Mouse (Mus musculus) CH12.LX (cell line): ENCODE results near the gene D630003M21Rik. TPM values are rescaled to one million over a fixed set of nuclear protein-coding genes. Genes with fewer than 3 reads are reported as not detected.

Source experiments
- DNase-seq: peaks from one replicate; pipeline ENCODE4 v3.0.0-alpha.2; 2013; ENCODE audit errors: extremely low read depth
- H3K27ac ChIP-seq: 2 replicates; pipeline ENCODE4 v1.5.1; 2012; ENCODE audit warnings: low read depth, mild to moderate bottlenecking, control low read depth, moderate library complexity; ENCODE audit not compliant: insufficient read depth
- H3K27me3 ChIP-seq: replicated peaks from 2 replicates; pipeline ENCODE3; 2012; ENCODE audit warnings: inconsistent platforms
- H3K36me3 ChIP-seq, 2 experiments: replicated peaks in 1 of 2; 2 replicates each; pipeline versions ENCODE3 to v1.6.1; 2012; ENCODE audit warnings: inconsistent platforms in 1 of 2, low read length in 1 of 2, mild to moderate bottlenecking in 1 of 2, mixed read lengths in 1 of 2, moderate library complexity in 1 of 2; ENCODE audit not compliant: control insufficient read depth in 1 of 2, insufficient read depth in 1 of 2
- H3K4me1 ChIP-seq, 2 experiments: 2 replicates each; pipeline ENCODE4 v1.6.1; 2012; ENCODE audit warnings: inconsistent platforms in 1 of 2, moderate library complexity in 1 of 2; ENCODE audit not compliant: insufficient read depth in 2 of 2, control insufficient read depth in 1 of 2
- H3K4me2 ChIP-seq: 2 replicates; pipeline ENCODE4 v1.6.1; 2012; ENCODE audit warnings: low read depth, mild to moderate bottlenecking, control low read depth; ENCODE audit not compliant: poor library complexity, insufficient read depth, severe bottlenecking
- H3K4me3 ChIP-seq, 3 experiments: fragments of 150-350 bp in 1 of 3; sonication (generic) in 1 of 3; replicated peaks in 1 of 3; 2 replicates each; pipeline versions ENCODE3 to v1.5.1; 2011 to 2012; ENCODE audit warnings: low read depth in 2 of 3, low read length in 2 of 3, mild to moderate bottlenecking in 2 of 3, moderate library complexity in 2 of 3, control low read depth in 1 of 3, improper control_type of control experiment in 1 of 3, inconsistent platforms in 1 of 3, mixed read lengths in 1 of 3; ENCODE audit not compliant: poor library complexity in 1 of 3
- H3K79me2 ChIP-seq: replicated peaks from 2 replicates; pipeline ENCODE4 v1.6.1; 2012; ENCODE audit warnings: mild to moderate bottlenecking, moderate library complexity; ENCODE audit not compliant: control insufficient read depth, poor library complexity, insufficient read depth, severe bottlenecking; ENCODE audit errors: extremely low read depth
- H3K9ac ChIP-seq: 2 replicates; pipeline ENCODE4 v1.6.1; 2012; ENCODE audit warnings: low read depth, mild to moderate bottlenecking, control low read depth, moderate library complexity; ENCODE audit not compliant: insufficient read depth
- H3K9me3 ChIP-seq: replicated peaks from 2 replicates; pipeline ENCODE3; 2012; ENCODE audit warnings: low read length, inconsistent platforms, mixed read lengths
- CTCF ChIP-seq, 2 experiments: IDR thresholded peaks in 1 of 2; conservative IDR thresholded peaks in 1 of 2; 2 replicates each; pipeline ENCODE4 v1.5.1; 2011 to 2012; ENCODE audit warnings: low read depth in 2 of 2, low read length in 2 of 2, improper control_type of control experiment in 1 of 2, inconsistent platforms in 1 of 2, mild to moderate bottlenecking in 1 of 2, moderate library complexity in 1 of 2
- E2F4 ChIP-seq: IDR thresholded peaks from 2 replicates; pipeline ENCODE4 v1.6.1; 2011; ENCODE audit warnings: low read depth, low read length, improper control_type of control experiment; ENCODE audit not compliant: insufficient replicate concordance
- ELF1 ChIP-seq: IDR thresholded peaks from 2 replicates; pipeline ENCODE4 v1.6.1; 2014; ENCODE audit warnings: low read depth, mild to moderate bottlenecking, inconsistent platforms, low read length, improper control_type of control experiment
- EP300 ChIP-seq: IDR thresholded peaks from 2 replicates; pipeline ENCODE4 v1.6.1; 2011; ENCODE audit warnings: low read length, improper control_type of control experiment
- ETS1 ChIP-seq: conservative IDR thresholded peaks from 2 replicates; pipeline ENCODE4 v1.6.1; 2012; ENCODE audit warnings: low read depth, mild to moderate bottlenecking, inconsistent platforms, low read length, improper control_type of control experiment, moderate library complexity
- KAT2A ChIP-seq: IDR thresholded peaks from 2 replicates; pipeline ENCODE4 v1.6.1; 2012; ENCODE audit warnings: low read length, improper control_type of control experiment, inconsistent platforms; ENCODE audit not compliant: insufficient replicate concordance
- MAX ChIP-seq: IDR thresholded peaks from 2 replicates; pipeline ENCODE4 v1.6.1; 2011; ENCODE audit warnings: low read length, improper control_type of control experiment
- MAZ ChIP-seq: IDR thresholded peaks from 2 replicates; pipeline ENCODE4 v1.6.1; 2012; ENCODE audit warnings: low read depth, mild to moderate bottlenecking, inconsistent platforms, low read length, improper control_type of control experiment, moderate library complexity
- MEF2A ChIP-seq: IDR thresholded peaks from 2 replicates; pipeline ENCODE4 v1.6.1; 2014; ENCODE audit warnings: low read depth, mild to moderate bottlenecking, inconsistent platforms, low read length, improper control_type of control experiment, borderline replicate concordance
- NRF1 ChIP-seq: IDR thresholded peaks from 2 replicates; pipeline ENCODE4 v1.6.1; 2014; ENCODE audit warnings: low read depth, mild to moderate bottlenecking, inconsistent platforms, low read length, improper control_type of control experiment, moderate library complexity
- PAX5 ChIP-seq: IDR thresholded peaks from 2 replicates; pipeline ENCODE4 v1.6.1; 2012; ENCODE audit warnings: low read length, inconsistent platforms, mixed read lengths
- UBTF ChIP-seq: IDR thresholded peaks from 2 replicates; pipeline ENCODE4 v1.6.1; 2012; ENCODE audit warnings: low read depth, mild to moderate bottlenecking, inconsistent platforms, low read length, improper control_type of control experiment, moderate library complexity
- dilution Hi-C: fragments of 300-500 bp; cut with MboI; formaldehyde crosslinking; loops from 2 replicates; pipeline ENCODE4 v1.14.3; 2020; ENCODE audit warnings: low sequenced_read_pairs; ENCODE audit not compliant: extremely low pct_unique_long_range_greater_than_20kb, extremely low pct_ligation_motif_present
- in situ Hi-C: fragments of 300-500 bp; cut with MboI; formaldehyde crosslinking; loops from 3 replicates; pipeline ENCODE4 v1.14.3; 2019; ENCODE audit warnings: low sequenced_read_pairs, low pct_ligation_motif_present, low pct_unique_long_range_greater_than_20kb, mixed read lengths
- polyA plus RNA-seq: library from polyadenylated mRNA; unstranded; fragments of >175 nt; gene quantifications from 2 replicates; pipeline ENCODE4 v1.2.1, GENCODE M21; 2012; ENCODE audit warnings: low read depth; ENCODE audit not compliant: insufficient read length
- total RNA-seq, 2 experiments: library from RNA; depleted of rRNA; stranded (reverse); fragments of 300-350 nt in 1 of 2; fragments of >200 nt in 1 of 2; gene quantifications; 2 replicates each; pipeline ENCODE4 v1.2.3; 2012 to 2014

Gene D630003M21Rik
- total and polyA plus RNA-seq, 3 experiments, result 0.23 to 1.4 (median 0.93) TPM

DNA sequence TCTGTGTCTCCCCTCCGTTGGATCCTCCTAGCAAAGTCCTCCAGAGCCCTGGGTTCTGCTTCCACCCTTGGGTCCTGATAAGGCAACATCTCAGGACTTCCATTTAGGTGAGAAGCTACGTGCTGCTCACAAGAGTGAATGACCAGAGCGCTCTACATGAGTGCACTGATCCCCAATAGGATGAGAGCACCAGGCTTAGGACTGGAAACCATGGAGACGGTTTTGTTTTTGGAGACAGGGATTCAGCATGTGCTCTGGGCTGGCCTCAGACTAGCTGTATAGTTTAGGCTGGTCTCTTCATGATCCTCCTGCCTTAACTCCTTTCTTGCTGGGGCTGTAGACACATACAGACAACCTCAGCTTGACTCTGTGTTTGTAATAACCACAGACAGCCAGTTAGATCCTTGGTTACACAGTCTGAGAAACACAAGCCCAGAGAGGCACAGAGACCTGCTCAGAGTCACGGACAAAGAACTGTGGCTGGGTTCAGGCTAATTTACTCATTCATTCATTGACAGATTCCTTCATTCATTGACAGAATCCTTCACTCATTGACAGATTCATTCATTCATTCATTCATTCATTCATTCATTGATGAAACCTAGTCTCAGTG is 12.2 kb upstream of the D630003M21Rik start:
- in situ Hi-C loops, result no loop called here
- Histone ChIP-seq H3K9me3 (peaks cover 7% of the 10 kb centered on the region), H3K36me3 (no peaks in the 10 kb centered on the region), H3K4me2 (no peak overlapping the region), H3K9ac (no peak overlapping the region), H3K27ac (no peak overlapping the region), H3K4me3 (no peak overlapping the region), H3K27me3 (peaks cover 24% of the 10 kb centered on the region), H3K4me1 (peaks cover 0 to 4% of the 10 kb centered on the region in 2 experiments; a peak in 1 of 4 replicates), H3K79me2 (no peaks in the 10 kb centered on the region)
- TF ChIP-seq ELF1 (no peak), E2F4 (no peak), EP300 (no peak), UBTF (no peak), NRF1 (no peak), MEF2A (no peak), MAX (no peak)
- dilution Hi-C loops, result no loop called here
- DNase-seq, result no peak

DNA sequence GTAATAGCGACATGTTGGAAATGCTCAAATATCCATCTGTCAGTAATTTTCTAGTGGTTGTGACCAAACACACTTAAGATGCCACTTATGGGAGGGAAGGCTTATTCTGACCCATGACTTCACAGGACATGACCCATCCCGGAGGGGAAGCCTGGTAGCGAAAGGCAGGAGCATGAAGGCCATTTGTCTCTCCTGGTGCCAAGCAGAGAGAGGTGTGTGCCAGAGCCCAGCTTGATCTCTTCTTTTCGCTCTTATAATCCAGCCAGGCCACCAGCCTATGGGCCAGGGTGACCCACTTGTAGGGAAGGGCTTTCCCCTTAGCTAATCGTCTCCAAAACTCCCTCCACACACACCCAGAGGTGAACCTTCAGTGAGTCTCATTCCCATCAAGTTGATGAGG is 9.1 kb upstream of the D630003M21Rik start:
- dilution Hi-C loops, result no loop called here
- H3K4me1 ChIP-seq, result peaks cover 0 to 4% of the 10 kb centered on the region in 2 experiments; a peak in 1 of 4 replicates
- H3K9me3 ChIP-seq, result peaks cover 15% of the 10 kb centered on the region
- peaks cover 21% of the 10 kb centered on the region for H3K27me3 ChIP-seq
- no peak overlapping the region for H3K4me3 ChIP-seq
- H3K79me2 ChIP-seq, result no peaks in the 10 kb centered on the region
- no peak overlapping the region for H3K4me2 ChIP-seq
- in situ Hi-C loops, result no loop called here
- H3K9ac ChIP-seq, result no peak overlapping the region
- no peak for TF ChIP-seq CTCF (conservative IDR thresholded peaks at IDR 0.05 in 1 of 2, IDR thresholded peaks at IDR 0.05 in 1 of 2; ENCODE audit: low read depth in 2 of 2, low read length in 2 of 2)
- TF ChIP-seq ETS1, result no peak
- H3K27ac ChIP-seq, result no peak overlapping the region
- no peaks in the 10 kb centered on the region for H3K36me3 ChIP-seq
- no peak for DNase-seq

DNA sequence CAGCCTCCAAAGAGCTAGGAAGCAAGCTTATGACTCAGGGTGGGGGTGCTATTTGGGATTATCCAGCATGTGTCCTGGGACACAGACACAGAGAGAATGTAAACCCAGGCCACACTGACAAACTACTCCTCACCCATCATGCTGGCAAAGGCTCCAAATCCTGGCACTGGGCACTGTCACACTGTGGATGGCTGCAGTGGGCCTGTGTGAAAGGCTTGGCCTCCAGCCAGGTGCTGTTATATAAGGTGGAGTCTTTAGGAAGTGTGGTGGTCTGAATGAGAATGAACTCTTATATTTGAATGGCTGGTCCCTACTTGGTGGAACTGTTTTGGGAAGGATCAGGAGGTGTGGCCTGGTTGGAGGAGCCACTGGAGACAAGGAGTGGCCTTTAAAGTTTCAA is 7.7 kb upstream of the D630003M21Rik start:
- dilution Hi-C loops, result no loop called here

More for the DNA sequence above, 7.7 kb upstream of the D630003M21Rik start:
- DNase-seq, result no peak
- TF ChIP-seq MAZ (no peak), PAX5 (no peak), KAT2A (no peak)
- Histone ChIP-seq H3K27ac (no peak overlapping the region), H3K4me2 (no peak overlapping the region), H3K9ac (no peak overlapping the region), H3K4me3 (no peak overlapping the region), H3K4me1 (peaks cover 7 to 18% of the 10 kb centered on the region in 2 experiments), H3K9me3 (peaks cover 15% of the 10 kb centered on the region), H3K79me2 (no peaks in the 10 kb centered on the region), H3K36me3 (no peaks in the 10 kb centered on the region), H3K27me3 (peaks cover 13% of the 10 kb centered on the region)
- in situ Hi-C loops, result no loop called here
